Mouse (Mus musculus) hindbrain, embryonic 11.5 days (tissue): ENCODE data around the gene Abcg1. TPM values are rescaled to one million over a fixed set of nuclear protein-coding genes. Genes with fewer than 3 reads are reported as not detected.

Source experiments
- ATAC-seq: fragments of 200-750 bp; cut with Nextera tagmentation; 2 replicates; pipeline ENCODE4 v1.8.0; 2017; ENCODE audit warnings: mild to moderate bottlenecking, moderate TSS enrichment, moderate library complexity; ENCODE audit not compliant: low FRiP score
- DNase-seq: peaks from one replicate; pipeline ENCODE4 v3.0.0-alpha.2; 2015; ENCODE audit warnings: low spot score
- H3K27ac ChIP-seq: fragments of 300-500 bp; sonication (generic); 2 replicates; pipeline ENCODE4 v1.5.1; 2014; ENCODE audit warnings: mild to moderate bottlenecking, low read depth, low read length
- H3K27me3 ChIP-seq: fragments of 300-500 bp; sonication (generic); 2 replicates; pipeline ENCODE4 v1.6.1; 2014; ENCODE audit warnings: mild to moderate bottlenecking, low read length, moderate library complexity, mixed read lengths; ENCODE audit not compliant: control insufficient read depth, insufficient read depth
- H3K36me3 ChIP-seq: fragments of 300-500 bp; sonication (generic); 2 replicates; pipeline ENCODE4 v1.6.1; 2014; ENCODE audit warnings: mild to moderate bottlenecking, low read length, moderate library complexity, mixed read lengths; ENCODE audit not compliant: control insufficient read depth, insufficient read depth
- H3K4me1 ChIP-seq: fragments of 300-500 bp; sonication (generic); replicated peaks from 2 replicates; pipeline ENCODE4 v1.6.1; 2014; ENCODE audit warnings: low read length, mixed read lengths; ENCODE audit not compliant: control insufficient read depth, insufficient read depth
- H3K4me2 ChIP-seq: fragments of 300-500 bp; sonication (generic); replicated peaks from 2 replicates; pipeline ENCODE4 v1.6.1; 2014; ENCODE audit warnings: mild to moderate bottlenecking, low read depth, low read length
- H3K4me3 ChIP-seq: fragments of 300-500 bp; sonication (generic); 2 replicates; pipeline ENCODE4 v1.5.1; 2014; ENCODE audit warnings: low read depth, low read length
- H3K9ac ChIP-seq: fragments of 300-500 bp; sonication (generic); 2 replicates; pipeline ENCODE4 v1.6.1; 2014; ENCODE audit warnings: low read depth, low read length
- H3K9me3 ChIP-seq: fragments of 300-500 bp; sonication (generic); 2 replicates; pipeline ENCODE4 v1.6.1; 2016; ENCODE audit warnings: low read length; ENCODE audit not compliant: control insufficient read depth
- WGBS: fragments of 180-500 bp; shearing (Covaris S2); extraction: QIAGEN DNeasy Blood & Tissue Kit; methylation state at CpG from one replicate; pipeline ENCODE4 v1.1.7; 2014; 5-methylcytosine and 5-hydroxymethylcytosine counted together
- polyA plus RNA-seq: library from polyadenylated mRNA; unstranded; fragments of >200 nt; fragmentation: Nextera tagmentation; extraction: Ambion mirVana; gene quantifications from 2 replicates; pipeline ENCODE4 v1.2.1, GENCODE M21; 2014

Abcg1 gene
- polyA plus RNA-seq, 1 experiment from 2014 or later = 10.5 TPM

- no peak for DNase-seq
- peaks cover 8% of the 10 kb centered on the region for H3K27me3 ChIP-seq
- H3K9me3 ChIP-seq = no peaks in the 10 kb centered on the region
- H3K4me3 ChIP-seq = no peak overlapping the region
- no peak for ATAC-seq
- H3K36me3 ChIP-seq = no peaks in the 10 kb centered on the region
- 65% methylated on average over 4 of the region's 4 CpGs for WGBS
- no peak overlapping the region for H3K27ac ChIP-seq
- no peak overlapping the region for H3K4me2 ChIP-seq
- H3K9ac ChIP-seq = no peak overlapping the region
- H3K4me1 ChIP-seq = peaks cover 2% of the 10 kb centered on the region; the same call in 1 of the 2 replicates
Observed at GRCm38 (mm10) chr17:31060196-31060587, 2.7 kb downstream of the Abcg1 start.

GRCm38 (mm10) chr17:31060588-31061345 is 3.3 kb downstream of the Abcg1 start:
- Histone ChIP-seq H3K27me3 (peaks cover 8% of the 10 kb centered on the region), H3K9me3 (no peaks in the 10 kb centered on the region), H3K4me2 (no peak overlapping the region), H3K4me3 (no peak overlapping the region), H3K27ac (no peak overlapping the region), H3K4me1 (peaks cover 2% of the 10 kb centered on the region; the same call in 1 of the 2 replicates), H3K9ac (no peak overlapping the region), H3K36me3 (no peaks in the 10 kb centered on the region)
- ATAC-seq (no peak), DNase-seq (no peak)
- 68% methylated on average over 13 of the region's 13 CpGs for WGBS

- no peak overlapping the region for H3K27ac ChIP-seq
- WGBS = 74% methylated on average over 3 of the region's 3 CpGs
Observed at GRCm38 (mm10) chr17:31061346-31062095, 4.0 kb downstream of the Abcg1 start.

GRCm38 (mm10) chr17:31066058-31066457 is 8.6 kb downstream of the Abcg1 start:
- H3K9me3 ChIP-seq = no peaks in the 10 kb centered on the region
- WGBS = 67% methylated on average over 6 of the region's 6 CpGs
- no peaks in the 10 kb centered on the region for H3K27me3 ChIP-seq
- H3K4me1 ChIP-seq = no peaks in the 10 kb centered on the region
- ATAC-seq (no peak), DNase-seq (no peak)
- no peaks in the 10 kb centered on the region for H3K36me3 ChIP-seq
- no peak overlapping the region for H3K4me2 ChIP-seq
- H3K4me3 ChIP-seq = no peak overlapping the region
- H3K27ac ChIP-seq = no peak overlapping the region
- H3K9ac ChIP-seq = no peak overlapping the region

More at GRCm38 (mm10) chr17:31061346-31062095, 4.0 kb downstream of the Abcg1 start:
- Histone ChIP-seq H3K4me2 (no peak overlapping the region), H3K36me3 (no peaks in the 10 kb centered on the region), H3K4me3 (no peak overlapping the region), H3K9me3 (no peaks in the 10 kb centered on the region), H3K27me3 (peaks cover 8% of the 10 kb centered on the region), H3K4me1 (peaks cover 2% of the 10 kb centered on the region; the same call in 1 of the 2 replicates), H3K9ac (no peak overlapping the region)
- DNase-seq = no peak
- no peak for ATAC-seq

GRCm38 (mm10) chr17:31067051-31067450 is 9.6 kb downstream of the Abcg1 start:
- Histone ChIP-seq H3K9me3 (no peaks in the 10 kb centered on the region), H3K27me3 (no peaks in the 10 kb centered on the region), H3K4me1 (no peaks in the 10 kb centered on the region; the same call in 1 of the 2 replicates), H3K9ac (no peak overlapping the region), H3K27ac (no peak overlapping the region), H3K4me3 (no peak overlapping the region), H3K36me3 (no peaks in the 10 kb centered on the region), H3K4me2 (no peak overlapping the region)
- DNase-seq = no peak
- 73% methylated on average over 11 of the region's 11 CpGs for WGBS
- ATAC-seq = no peak

GRCm38 (mm10) chr17:31069121-31069520 is 11.6 kb downstream of the Abcg1 start:
- Histone ChIP-seq H3K27me3 (no peaks in the 10 kb centered on the region), H3K4me3 (no peak overlapping the region), H3K9ac (no peak overlapping the region), H3K27ac (no peak overlapping the region), H3K36me3 (no peaks in the 10 kb centered on the region), H3K4me2 (no peak overlapping the region), H3K4me1 (peaks cover 16% of the 10 kb centered on the region), H3K9me3 (no peaks in the 10 kb centered on the region)
- no peak for ATAC-seq
- 77% methylated on average over 6 of the region's 6 CpGs for WGBS
- DNase-seq = no peak

- H3K4me1 ChIP-seq = peaks cover 18% of the 10 kb centered on the region
Observed at GRCm38 (mm10) chr17:31069845-31070244, 12.4 kb downstream of the Abcg1 start.

GRCm38 (mm10) chr17:31070403-31071185 is 13.1 kb downstream of the Abcg1 start:
- Histone ChIP-seq H3K4me2 (no peak overlapping the region), H3K4me3 (no peak overlapping the region), H3K27me3 (no peaks in the 10 kb centered on the region), H3K9me3 (no peaks in the 10 kb centered on the region), H3K36me3 (no peaks in the 10 kb centered on the region), H3K4me1 (peaks cover 18% of the 10 kb centered on the region), H3K27ac (no peak overlapping the region), H3K9ac (no peak overlapping the region)
- WGBS = 64% methylated on average over 6 of the region's 6 CpGs
- DNase-seq = no peak
- no peak for ATAC-seq

More at GRCm38 (mm10) chr17:31069845-31070244, 12.4 kb downstream of the Abcg1 start:
- Histone ChIP-seq H3K36me3 (no peaks in the 10 kb centered on the region), H3K27me3 (no peaks in the 10 kb centered on the region), H3K9me3 (no peaks in the 10 kb centered on the region), H3K4me2 (no peak overlapping the region), H3K27ac (no peak overlapping the region), H3K9ac (no peak overlapping the region), H3K4me3 (no peak overlapping the region)
- DNase-seq (no peak), ATAC-seq (no peak)
- 84% methylated on average over 4 of the region's 4 CpGs for WGBS
